In genomic region chr6:118348186-118348585, GRCm38 (mm10) we compare ENCODE assay signal across 25 mouse cellular contexts.
DNase-seq lines count a peak whose midpoint lies in the region; ATAC-seq lines count a peak whose summit lies in the region.
"Had no signal": no experiment of that assay in that cellular context is flagged by ENCODE, and none has a peak within 500 bp of the region (broad histone marks: within the 10 kb centered on the region; RNA-seq: fewer than 3 reads in every experiment).

No protein-coding gene starts in this region.

- peak; percentile 63 for ATAC-seq in common myeloid progenitor, adult 5-6 weeks (replicated peaks; ENCODE audit: low read depth, poor library complexity, severe bottlenecking)
- peak; percentile 44; the same call in 1 of the 2 replicates for ATAC-seq in megakaryocyte progenitor cell, adult 5-6 weeks (replicated peaks; ENCODE audit: poor library complexity)
- ATAC-seq: activated CD4-positive, CD25-positive, alpha-beta regulatory T cell, adult 4 months; CD4-positive, CD25-positive, alpha-beta regulatory T cell, adult 4 months; forebrain, embryonic 14.5 days; forebrain, embryonic 16.5 days; Patski had no signal

- peak; percentile 58 for DNase-seq in heart, embryonic 10.5 days (ENCODE audit: low spot score)
- DNase-seq in heart, postnatal 4 days: no peak
- no peak for DNase-seq in cerebellum, adult 8-10 months
- DNase-seq in gastrocnemius, postnatal 10 days: no peak
- DNase-seq: adrenal gland, adult 8-10 months; adrenal gland, postnatal 14 days; adrenal gland, postnatal 36 days; B cell, adult 2 months; cerebellum, adult 11-12 months; cerebellum, adult 2 months; cerebellum, adult 9-11 months; cerebellum, postnatal 36 days had no signal

- no peaks in the 10 kb centered on the region for H3K27me3 ChIP-seq in heart, embryonic 10.5 days (ENCODE audit: insufficient read depth, poor library complexity, severe bottlenecking)
- H3K27me3 ChIP-seq: embryonic facial prominence, embryonic 15.5 days; forebrain, embryonic 12.5 days had no signal

- no peaks in the 10 kb centered on the region for H3K4me1 ChIP-seq in heart, embryonic 10.5 days
- H3K4me1 ChIP-seq: embryonic facial prominence, embryonic 15.5 days; forebrain, embryonic 10.5 days; forebrain, embryonic 12.5 days had no signal

- H3K27ac ChIP-seq in heart, embryonic 10.5 days: no peak overlapping the region
- H3K27ac ChIP-seq: embryonic facial prominence, embryonic 13.5 days; embryonic facial prominence, embryonic 15.5 days; forebrain, embryonic 10.5 days; forebrain, embryonic 12.5 days had no signal

- no peak overlapping the region for H3K4me3 ChIP-seq in heart, embryonic 10.5 days
- H3K4me3 ChIP-seq: embryonic facial prominence, embryonic 13.5 days; embryonic facial prominence, embryonic 15.5 days; erythroblast, embryonic 14.5 days; forebrain, embryonic 10.5 days; forebrain, embryonic 12.5 days had no signal

- H3K36me3 ChIP-seq in heart, embryonic 10.5 days: no peaks in the 10 kb centered on the region
- H3K36me3 ChIP-seq: embryonic facial prominence, embryonic 13.5 days; embryonic facial prominence, embryonic 15.5 days; forebrain, embryonic 10.5 days; forebrain, embryonic 12.5 days; G1E had no signal

- no peaks in the 10 kb centered on the region for H3K9me3 ChIP-seq in heart, embryonic 10.5 days
- H3K9me3 ChIP-seq: embryonic facial prominence, embryonic 13.5 days; embryonic facial prominence, embryonic 15.5 days; forebrain, embryonic 10.5 days; forebrain, embryonic 12.5 days; G1E had no signal

- 70% methylated on average over 3 of the region's 3 CpGs for WGBS in heart, embryonic 10.5 days
